Mouse (Mus musculus) liver (tissue): ENCODE data around the gene Pxk.

ENCODE experiments used
- DNase-seq: peaks from one replicate; pipeline ENCODE4 v3.0.0-alpha.2; 2020; ENCODE audit warnings: mixed read lengths

The Pxk gene

GRCm38 (mm10) chr14:8148842-8149241 is 50.8 kb downstream of the Pxk start:
- DNase-seq: no peak

GRCm38 (mm10) chr14:8151757-8152156 is 53.7 kb downstream of the Pxk start:
- DNase-seq: no peak

GRCm38 (mm10) chr14:8154072-8154471 is 56.1 kb downstream of the Pxk start:
- no peak for DNase-seq

- DNase-seq: no peak
These were observed 58.9 kb downstream of the Pxk start for GRCm38 (mm10) chr14:8156947-8157346.

GRCm38 (mm10) chr14:8158721-8159120 is 60.7 kb downstream of the Pxk start:
- no peak for DNase-seq

GRCm38 (mm10) chr14:8159141-8159540 is 61.1 kb downstream of the Pxk start:
- no peak for DNase-seq

GRCm38 (mm10) chr14:8161777-8162176 is 63.8 kb downstream of the Pxk start:
- no peak for DNase-seq

- no peak for DNase-seq
These were observed 66.5 kb downstream of the Pxk start for GRCm38 (mm10) chr14:8164463-8164862.

GRCm38 (mm10) chr14:8172507-8173410 is 74.7 kb downstream of the Pxk start, which contains the start of gene Pdhb:
TSS of gene Pdhb (minus strand) at chr14:8173025.
- peak; percentile 100 for DNase-seq

GRCm38 (mm10) chr14:8173542-8174250 is 75.7 kb downstream of the Pxk start:
- DNase-seq: peak; percentile 28

- DNase-seq: no peak
These were observed 76.6 kb downstream of the Pxk start for GRCm38 (mm10) chr14:8174634-8175033.

GRCm38 (mm10) chr14:8176251-8176650 is 78.2 kb downstream of the Pxk start:
- DNase-seq: peak; percentile 59

- DNase-seq: no peak
These were observed 82.5 kb downstream of the Pxk start for GRCm38 (mm10) chr14:8180371-8181035.

- no peak for DNase-seq
These were observed 85.3 kb downstream of the Pxk start for GRCm38 (mm10) chr14:8183330-8183729.

- DNase-seq: no peak
These were observed 88.5 kb downstream of the Pxk start for GRCm38 (mm10) chr14:8186278-8187045.

- no peak for DNase-seq
These were observed 92.5 kb downstream of the Pxk start for GRCm38 (mm10) chr14:8190556-8190955.

GRCm38 (mm10) chr14:8191331-8191965 is 93.4 kb downstream of the Pxk start:
- no peak for DNase-seq

GRCm38 (mm10) chr14:8192727-8193126 is 94.7 kb downstream of the Pxk start:
- no peak for DNase-seq

GRCm38 (mm10) chr14:8200769-8201168 is 102.8 kb downstream of the Pxk start:
- DNase-seq: no peak

- no peak for DNase-seq
These were observed 103.7 kb downstream of the Pxk start for GRCm38 (mm10) chr14:8201715-8202114.

- no peak for DNase-seq
These were observed 108.3 kb downstream of the Pxk start for GRCm38 (mm10) chr14:8206179-8206910.
